Mouse (Mus musculus): ENCODE measurements around the gene Gm8180.
"Not testable (repeated sequence)": the region's sequence is repeated elsewhere in the genome, so short reads cannot be mapped to it uniquely, and the experiment has no call there.

The Gm8180 gene

DNA sequence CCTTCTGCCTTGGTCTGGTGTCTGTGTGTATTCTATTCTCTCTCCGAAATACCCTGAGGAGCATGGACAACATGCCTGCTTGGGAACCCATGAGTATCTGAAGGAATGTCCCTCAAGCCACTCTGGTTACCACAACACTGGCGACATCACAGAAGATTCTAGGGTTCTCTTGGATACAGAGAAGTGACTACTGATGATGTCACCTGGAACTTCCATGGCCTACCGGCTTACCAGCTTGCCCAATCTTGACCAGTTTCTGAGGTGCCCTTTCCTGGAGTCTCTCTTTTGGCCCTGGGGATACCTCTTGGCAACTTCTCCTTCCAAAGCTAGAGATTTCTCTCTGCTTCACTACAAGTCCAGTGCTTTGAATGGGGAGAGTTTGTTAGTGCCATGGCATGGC lies at the start of gene Gm8180:
Gene Gm8180 (minus strand): TSS at position 101 of the 400 bp plus-strand sequence.
- not testable (repeated sequence) for DNase-seq (ENCODE audit: low spot score)

DNA sequence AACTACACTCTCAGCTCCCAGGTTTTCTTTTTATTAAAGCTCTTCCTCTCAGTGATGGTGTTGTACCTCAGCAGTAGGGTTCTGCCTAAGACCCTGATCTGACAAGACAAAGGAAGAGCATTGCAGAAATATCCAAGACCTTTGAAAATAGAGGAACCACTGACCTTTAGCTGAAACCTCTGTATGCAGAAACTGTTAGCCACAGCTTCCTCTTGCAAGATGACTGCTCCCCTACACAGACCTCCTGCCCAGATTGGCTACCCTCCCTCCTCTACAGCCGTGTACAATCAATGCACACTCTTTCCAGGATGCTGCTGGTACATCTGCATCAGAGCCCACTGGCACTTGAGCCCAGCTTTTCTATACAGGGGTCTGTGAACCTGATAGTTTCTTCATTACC lies 45.8 kb upstream of the Gm8180 start:
- DNase-seq (ENCODE audit: low spot score) = not testable (repeated sequence)

DNA sequence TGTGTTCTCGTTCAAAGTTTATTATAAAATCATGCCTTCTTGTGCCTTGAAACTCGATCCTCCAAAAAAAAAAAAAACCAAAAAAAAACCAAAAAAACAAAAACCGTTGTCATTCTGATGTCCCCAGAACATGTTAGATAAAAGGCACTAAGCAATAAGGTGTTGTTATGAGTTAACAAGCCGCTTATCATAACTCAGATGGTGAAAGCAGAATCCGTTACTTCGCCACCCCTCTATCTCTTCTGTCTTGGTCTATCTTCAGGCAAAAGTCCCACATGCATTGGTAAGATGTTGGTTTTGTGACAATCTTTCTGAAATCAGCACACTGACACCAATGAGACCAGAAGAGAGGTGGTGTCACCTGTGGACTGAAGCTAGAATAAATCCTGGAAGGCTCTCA lies 39.6 kb upstream of the Gm8180 start:
- not testable (repeated sequence) for DNase-seq (ENCODE audit: low spot score)

DNA sequence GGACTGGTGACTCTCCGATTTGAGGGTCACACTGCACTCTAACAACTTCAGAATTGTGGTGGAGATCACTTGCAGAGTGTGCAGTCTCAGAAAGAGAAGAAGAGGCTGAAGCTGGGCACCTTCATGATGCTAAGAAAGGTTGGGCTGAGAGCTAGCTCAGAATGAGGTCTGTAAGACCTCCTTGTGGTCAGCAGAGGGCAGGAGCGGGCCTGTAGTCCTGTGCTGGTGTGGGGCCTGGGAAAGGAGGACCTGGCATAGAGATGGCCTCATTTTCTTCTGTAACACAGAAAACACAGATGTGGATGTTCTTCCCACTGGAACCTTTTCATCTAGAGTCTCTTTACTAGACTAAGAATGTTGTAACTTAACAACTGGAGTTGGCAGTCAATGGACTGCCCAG lies 37.3 kb upstream of the Gm8180 start:
- DNase-seq (ENCODE audit: low spot score) = not testable (repeated sequence)

DNA sequence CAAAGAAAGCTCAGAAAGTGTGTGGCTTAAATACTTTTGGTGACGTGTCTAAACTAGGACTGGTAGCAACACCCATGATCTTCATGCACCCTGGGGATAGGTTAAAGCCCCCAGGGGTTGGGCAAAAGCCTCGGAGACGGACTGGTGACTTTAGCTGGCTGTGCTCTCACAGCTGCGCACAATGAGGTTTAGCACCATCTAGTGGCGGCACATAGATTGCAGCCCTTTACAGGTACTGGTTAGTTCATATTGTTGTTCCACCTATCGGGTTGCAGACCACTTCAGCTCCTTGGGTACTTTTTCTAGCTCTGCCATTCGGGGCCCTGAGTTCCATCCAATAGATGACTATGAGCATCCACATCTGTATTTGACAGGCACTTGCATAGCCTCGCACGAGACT lies 27.9 kb upstream of the Gm8180 start:
- DNase-seq (ENCODE audit: low spot score) = peak; percentile 12

DNA sequence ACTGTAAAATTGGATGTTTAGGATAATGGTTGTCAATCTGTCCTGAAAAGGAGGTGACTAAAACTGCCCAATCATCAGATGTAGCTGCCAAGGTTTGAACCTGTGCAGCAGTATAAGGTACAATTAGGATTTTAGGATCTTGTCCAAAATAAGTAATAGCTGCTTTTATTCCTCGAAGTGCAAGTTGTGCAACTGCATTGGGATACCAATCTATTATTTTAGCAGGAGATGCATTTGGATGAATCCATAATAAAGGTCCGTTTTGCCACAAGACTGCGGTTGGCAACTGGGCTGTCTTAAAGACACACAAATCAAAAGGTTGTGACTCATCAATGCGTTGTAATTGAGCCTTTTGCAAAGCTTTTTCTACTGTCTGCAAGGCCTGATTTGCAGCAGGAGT lies 23.6 kb upstream of the Gm8180 start:
- DNase-seq (ENCODE audit: low spot score) = not testable (repeated sequence)

DNA sequence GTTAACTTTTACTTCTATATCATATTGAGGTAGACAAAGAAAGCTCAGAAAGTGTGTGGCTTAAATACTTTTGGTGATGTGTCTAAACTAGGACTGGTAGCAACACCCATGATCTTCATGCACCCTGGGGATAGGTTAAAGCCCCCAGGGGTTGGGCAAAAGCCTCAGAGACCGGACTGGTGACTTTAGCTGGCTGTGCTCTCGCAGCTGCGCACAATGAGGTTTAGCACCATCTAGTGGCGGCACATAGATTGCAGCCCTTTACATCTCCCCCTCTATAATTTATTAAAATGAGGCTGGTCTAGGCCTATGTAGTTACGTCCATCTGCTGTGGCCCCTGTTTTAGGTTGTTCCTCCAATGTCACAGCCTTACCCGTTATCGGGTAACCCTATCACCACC lies 19.9 kb upstream of the Gm8180 start:
- not testable (repeated sequence) for DNase-seq (ENCODE audit: low spot score)

DNA sequence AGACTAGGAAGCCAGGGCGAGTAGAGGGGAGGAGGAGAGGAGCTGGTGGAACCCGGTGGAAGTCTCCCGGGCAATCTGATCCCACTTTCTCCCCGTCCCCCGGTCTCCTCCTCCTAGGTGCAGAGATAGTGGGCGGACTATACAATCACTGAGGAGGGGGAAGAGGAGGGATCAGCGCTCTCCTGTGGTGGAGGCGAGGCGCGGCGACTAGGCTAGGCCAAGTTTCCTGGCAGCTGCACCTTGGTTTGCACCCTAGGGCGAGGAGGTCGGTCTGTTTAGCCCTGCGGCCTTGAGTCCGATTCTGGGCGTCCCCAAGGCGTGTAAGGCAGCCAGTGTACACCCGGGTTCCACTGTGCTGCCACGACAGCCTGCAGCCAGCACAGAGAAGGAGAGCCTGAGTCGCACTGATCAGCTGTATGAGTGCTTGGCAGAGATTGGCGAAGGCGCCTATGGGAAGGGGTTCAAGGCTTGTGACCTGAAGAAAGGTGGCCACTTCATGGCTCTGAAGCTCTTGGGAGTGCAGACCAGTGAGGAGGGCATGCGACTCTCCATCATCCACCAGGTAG lies 12.4 kb upstream of the Gm8180 start:
- DNase-seq (ENCODE audit: low spot score) = not testable (repeated sequence)

DNA sequence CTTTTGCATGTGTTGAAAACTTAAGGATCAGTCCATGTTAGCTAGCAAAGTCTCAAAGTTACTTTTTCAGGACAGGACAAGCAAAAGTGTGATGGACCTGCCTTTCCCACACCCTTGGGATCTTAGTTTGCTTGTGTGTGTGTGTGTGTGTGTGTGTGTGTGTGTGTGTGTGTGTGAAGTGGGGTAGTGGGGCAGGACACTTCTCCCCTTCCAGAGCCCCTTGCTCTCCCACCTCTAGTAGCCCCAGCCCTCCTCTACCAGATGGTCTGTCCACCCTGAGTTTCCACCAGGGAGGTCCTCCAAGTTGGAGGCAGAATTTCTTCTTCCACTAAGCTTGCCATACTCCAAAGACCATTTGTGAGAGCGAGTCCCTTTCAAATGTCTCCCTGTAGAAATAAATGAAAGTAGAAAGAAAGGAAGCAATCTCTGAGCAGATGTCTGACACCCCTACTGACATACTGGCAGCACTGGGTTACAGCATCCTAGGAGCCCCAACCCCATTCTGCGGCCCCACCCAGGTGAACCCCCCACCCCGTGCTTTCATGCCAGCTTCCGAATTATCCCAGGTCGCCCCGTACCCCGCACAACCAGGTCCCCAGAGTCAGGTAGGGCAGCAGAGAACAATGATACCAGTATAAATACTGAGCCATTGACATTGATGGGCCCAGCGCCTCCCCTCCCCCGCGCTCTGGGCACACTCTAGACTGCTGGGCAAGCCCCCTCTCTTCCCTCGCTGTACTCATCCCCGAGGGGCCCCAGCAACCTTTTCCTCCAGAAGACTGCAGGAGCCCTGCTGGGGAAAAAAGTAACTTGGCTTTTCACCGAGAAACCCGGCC lies 11.7 kb upstream of the Gm8180 start:
- DNase-seq (ENCODE audit: low spot score) = no peak

DNA sequence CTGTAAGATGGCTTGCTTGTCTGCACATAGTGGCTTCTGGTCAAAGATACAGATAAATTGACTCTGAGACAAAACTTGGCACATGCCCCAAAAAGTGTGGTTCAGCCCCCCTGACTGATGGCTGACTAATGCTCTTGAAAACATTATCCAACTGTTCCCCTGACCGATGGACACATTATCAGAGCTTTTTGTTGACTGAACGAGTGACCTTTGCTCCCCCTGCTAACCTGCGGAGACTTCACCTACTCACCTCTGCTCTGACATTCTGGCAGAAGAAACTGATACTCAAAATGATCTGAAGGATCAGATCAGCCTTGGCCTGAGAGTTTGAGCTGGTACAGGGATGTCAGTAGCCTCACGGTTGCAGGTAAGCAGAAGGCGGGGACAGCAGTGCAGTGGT lies 9.3 kb upstream of the Gm8180 start:
- not testable (repeated sequence) for DNase-seq (ENCODE audit: low spot score)

DNA sequence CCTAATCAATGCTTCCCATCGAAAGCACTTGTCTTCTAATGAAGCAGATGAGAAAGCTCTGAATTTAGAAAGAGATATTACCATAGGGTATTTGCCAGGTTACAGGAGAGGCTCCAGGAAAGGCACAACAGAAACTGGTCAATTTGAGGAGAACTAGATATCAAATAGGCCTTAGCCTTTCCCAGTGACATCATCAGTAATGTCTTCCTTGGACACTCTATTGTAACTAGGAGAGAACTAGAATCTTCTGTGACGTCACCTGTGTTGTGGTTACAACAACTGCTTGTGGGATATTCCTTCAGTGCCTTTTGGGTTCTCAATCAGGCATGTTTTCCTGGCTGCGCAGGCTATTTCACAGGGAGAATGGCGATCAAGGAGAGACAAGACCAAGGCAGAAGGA lies 37.0 kb downstream of the Gm8180 start, which contains the start of gene Gm6526:
Gene Gm6526 (plus strand): TSS at position 301 of the 400 bp plus-strand sequence.
- not testable (repeated sequence) for DNase-seq (ENCODE audit: low spot score)
